Mouse (Mus musculus): ENCODE measurements around the gene Mfsd2a.

Mfsd2a gene

DNA sequence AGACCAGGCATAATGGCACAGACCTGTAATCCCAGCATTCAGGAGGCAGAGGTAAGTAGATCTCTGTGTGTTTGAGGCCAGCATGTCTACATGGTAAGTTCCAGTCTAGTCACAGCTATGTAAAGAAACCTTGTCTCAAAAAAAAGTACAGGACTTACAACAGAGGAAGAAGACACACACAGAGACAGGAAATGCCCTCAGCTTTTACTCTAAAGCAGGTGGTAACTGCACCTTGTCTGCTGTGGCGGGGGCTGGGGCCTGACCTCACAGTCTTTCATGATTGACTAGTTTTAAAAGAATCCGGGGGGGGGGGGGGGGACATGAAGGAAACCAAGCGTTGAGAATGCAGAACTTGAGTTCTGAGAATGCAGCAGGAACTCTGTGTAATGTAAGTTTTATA lies 27.1 kb downstream of the Mfsd2a start:
- no peak for DNase-seq (ENCODE audit: low spot score)

DNA sequence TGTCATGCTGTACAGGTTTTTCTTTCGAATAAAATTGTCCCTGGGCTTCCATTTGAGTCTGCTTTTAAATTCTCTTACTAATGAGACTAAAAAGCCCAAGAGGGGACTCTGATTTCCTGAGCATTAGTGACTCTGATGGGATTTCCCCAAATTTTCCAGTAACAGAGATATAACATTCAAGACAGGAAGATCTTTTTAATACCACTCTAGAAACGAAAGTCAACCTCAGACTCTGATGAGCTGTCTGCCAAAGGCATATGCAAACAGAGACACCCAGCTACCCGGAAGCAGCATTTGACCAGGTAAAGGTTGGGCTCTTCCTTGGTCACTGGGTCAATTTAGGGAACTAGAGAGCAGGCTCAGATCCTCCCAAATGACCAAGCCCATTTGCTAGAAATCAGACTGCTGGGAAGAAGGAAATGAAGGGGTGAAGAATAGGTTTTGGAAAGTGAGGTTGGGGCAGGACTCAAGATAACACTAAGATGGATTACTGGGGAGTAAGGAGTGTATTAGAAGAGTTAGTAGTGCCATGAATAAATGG lies 27.9 kb downstream of the Mfsd2a start:
- no peak for DNase-seq (ENCODE audit: low spot score)

DNA sequence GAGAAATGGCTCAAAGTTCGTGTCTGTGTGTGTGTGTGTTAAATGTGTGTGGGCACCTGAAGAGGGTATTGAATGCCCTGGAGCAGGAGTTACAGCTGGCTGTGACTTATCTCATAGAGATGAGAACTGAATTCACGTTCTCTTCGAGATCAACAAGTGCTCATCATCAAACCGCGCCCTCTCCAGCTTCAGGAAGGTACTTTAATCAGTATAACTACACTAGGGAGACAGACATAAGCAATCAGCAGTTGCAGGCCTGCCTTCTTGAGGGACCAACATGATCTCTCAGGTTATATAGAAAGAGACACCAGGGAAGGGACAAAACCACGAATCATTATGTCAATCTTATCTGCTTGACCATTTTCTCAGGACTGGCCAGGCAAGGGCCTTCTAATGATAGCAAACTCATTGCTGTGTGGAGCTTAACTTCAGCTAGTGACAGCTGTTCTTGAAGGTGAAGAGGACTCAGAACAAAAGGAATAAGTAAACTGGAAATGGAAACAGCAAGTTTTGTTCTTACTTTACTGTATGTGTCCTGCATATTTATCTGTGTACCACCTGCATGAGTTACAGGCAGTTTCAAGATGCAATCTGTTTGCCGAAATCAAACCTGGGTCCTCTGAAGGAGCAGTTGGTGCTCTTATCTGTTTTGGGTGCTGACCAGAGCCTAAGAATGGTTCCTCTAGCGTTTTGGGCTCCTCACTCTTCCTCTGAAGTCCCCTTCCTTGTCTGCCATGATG lies 28.6 kb downstream of the Mfsd2a start:
- DNase-seq (ENCODE audit: low spot score) = no peak

DNA sequence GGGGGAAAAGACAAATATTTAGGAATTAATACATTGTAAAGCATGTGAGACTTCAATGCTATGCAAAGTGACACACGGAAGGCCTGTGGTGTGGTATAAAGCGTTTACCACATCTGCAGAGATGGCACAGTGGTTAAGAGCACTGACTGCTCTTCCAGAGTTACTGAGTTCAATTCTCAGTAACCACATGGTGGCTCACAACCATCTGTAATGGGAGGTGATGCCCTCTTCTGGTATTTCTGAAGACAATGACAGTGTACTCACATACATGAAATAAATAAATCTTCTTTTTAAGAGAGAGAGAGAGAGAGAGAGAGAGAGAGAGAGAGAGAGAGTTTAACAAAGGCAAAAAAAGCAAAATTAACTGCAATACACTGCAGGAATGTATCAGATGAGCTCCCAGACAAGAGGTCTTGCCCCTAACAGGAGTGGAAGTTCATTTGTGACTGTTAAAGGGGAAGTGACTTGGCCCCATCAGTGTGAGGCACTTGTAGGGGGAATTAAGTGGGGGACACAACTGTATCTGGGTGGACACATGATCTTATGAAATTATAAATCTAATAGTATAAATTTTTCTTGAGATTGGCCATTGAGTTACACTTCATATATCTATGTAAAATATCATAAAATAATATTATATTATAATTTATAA lies 29.9 kb downstream of the Mfsd2a start:
- DNase-seq (ENCODE audit: low spot score) = no peak

DNA sequence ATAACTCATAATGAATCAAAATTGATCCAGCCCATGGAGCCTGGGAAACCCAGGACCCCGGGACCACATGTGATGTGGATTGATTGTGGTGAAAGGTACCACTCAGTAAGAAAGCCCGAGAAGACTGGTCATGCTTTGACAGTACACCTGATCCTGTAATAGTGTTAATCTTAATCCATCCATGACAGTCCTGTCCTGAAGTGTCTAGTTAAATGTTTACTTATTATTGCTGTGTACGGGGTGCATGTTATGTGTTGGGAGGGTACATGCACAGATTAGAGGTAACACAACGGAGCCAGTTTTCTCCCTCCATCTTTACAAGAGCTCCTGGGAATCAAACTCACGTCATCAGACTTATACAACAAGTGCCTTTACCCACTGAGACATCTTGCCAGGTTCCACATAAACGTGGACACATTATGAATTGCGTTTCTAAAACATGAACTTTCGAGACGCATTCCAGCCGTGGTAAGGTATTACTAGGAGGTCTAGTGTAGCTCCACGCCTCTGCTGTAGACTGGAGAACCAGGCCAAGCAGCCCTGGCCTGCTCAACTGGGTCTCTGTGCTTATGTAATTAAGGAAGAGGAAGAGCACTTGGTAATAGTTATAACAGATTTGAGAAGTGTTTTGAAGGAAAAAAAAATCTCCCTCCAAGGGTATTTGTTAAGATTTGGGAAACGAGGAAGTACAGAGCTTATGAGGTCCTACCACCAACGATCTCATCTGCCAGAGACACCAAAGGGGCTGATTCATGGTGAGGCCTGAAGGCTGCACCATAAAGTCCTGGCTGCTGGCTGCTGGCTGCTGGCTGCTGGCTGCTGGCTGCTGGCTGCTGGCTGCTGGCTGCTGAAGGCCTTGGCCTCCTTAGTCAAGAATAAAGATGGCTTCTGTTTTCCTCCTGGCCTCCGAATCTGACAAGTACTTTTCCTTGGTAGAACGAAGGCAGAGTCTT lies 37.3 kb downstream of the Mfsd2a start:
- no peak for DNase-seq (ENCODE audit: low spot score)

DNA sequence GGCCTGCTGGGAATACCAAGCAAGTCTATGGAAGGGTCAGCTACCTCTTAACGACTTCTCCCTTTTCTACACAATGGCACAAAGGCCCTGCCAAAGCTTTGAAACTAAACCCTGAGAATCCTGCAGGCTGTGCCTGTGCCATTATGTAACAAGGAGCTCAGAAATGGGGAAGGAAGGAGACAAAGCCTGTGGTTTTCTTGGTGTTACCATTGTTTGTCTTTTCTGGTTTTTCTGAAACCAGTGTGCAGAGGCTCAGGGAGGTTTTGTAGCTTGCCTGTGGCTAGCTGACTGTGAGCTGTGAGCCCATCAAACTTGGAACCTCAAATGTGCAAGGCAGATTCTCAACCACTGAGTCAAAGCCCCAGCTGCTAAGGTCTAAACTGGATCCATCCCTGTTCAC lies 38.1 kb downstream of the Mfsd2a start:
- DNase-seq (ENCODE audit: low spot score) = no peak

DNA sequence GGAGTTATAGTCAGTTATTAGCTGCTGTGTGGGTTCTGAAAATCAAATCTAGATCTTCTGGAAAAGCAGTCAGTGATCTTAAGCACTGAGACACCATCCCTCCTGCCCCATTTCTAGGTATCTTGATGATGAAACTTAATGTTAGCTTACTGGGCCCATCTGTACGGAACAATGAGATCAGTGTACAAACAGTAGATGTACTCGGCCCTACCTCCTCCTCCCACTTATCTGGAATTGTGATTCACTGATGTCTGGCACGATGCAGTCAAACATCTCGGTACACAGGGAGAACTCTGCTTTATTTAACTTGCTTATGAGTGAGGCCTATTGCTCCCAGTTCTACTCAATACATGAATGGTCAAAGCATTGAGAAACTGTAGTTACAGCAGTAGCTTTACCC lies 45.0 kb downstream of the Mfsd2a start:
- DNase-seq (ENCODE audit: low spot score) = no peak

DNA sequence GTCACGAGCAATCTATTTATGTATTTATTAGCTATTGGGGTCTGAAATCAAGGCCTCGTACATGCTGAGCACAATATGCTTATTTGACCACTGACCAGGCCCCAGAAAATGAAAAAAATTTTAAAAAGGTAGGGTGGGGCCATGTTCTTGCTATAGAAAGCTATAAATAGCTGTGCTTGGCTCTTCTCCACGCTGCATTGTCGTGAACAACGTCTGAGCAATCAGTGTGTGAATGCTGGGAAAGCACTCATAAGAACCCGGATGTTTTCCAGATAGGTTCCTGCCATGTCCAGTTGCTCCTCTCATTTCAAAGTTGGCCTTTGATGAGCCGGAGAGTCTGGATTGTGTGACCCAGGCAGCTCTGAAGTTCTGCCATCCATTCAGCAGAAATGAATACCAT lies 46.8 kb downstream of the Mfsd2a start:
- no peak for DNase-seq (ENCODE audit: low spot score)

DNA sequence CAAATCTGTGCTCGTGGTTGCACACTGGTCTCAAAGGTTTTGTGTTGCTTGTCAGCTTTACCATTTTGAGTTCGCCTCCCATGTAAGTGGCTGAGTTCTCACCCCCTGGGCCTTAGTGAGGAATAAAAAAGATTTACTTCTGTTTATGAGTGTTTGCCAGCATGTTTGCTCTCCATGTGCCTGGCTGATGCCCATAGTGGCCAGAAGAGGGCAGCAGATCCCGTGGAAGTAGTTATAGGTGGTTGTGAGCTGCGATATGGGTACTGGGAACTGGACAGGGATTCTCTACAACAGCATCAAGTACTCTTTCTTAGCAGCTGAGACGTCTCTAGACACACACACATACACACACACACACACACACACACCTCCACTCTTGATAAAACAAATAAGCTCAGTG lies 48.4 kb downstream of the Mfsd2a start:
- DNase-seq (ENCODE audit: low spot score) = no peak

DNA sequence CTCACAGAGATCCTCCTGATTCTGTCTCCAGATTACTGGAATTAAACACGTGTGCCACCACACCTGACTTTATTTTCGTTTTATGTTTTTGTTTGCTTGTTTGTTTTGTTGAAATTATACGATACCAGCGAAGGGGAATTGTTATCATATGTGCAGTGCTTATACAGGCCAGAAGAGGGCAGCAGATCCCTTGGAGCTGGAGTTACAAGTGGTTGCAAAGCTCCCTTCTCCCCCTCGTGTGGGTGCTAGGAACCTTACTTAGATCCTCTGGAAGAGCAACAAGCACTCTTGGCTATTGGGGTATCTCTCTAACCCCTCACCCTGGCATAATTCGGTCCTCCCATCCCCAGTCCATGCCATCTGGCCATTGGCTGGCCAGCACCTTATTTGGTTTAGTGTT lies 50.4 kb downstream of the Mfsd2a start:
- no peak for DNase-seq (ENCODE audit: low spot score)

DNA sequence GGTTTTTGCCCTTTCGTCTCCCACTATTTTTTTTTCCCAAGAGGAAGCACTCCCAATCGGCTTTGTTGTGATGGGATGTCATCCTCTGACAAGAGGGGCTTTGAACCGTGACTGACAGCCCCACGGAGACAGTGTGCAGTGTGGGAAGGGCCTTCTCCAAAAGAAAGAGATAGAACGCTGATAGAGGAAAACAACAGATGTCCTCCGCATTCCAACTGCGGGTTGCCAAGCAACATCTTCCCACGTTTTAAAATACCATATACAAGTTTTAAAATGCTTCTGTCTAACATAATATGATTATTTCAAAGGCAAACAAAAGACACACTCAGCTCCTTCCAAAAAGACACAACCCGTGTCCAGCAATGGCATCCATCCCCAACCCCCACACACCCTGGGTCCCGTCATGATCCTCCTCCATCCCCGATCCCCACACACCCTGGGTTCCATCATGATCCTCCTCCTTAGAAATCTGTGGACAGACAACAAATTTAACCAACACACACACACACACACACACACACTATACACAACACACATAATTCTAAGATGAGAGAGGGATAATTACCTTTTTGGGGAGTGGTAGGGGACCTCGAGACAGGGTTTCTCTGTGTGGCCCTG lies 51.3 kb downstream of the Mfsd2a start:
- no peak for DNase-seq (ENCODE audit: low spot score)

DNA sequence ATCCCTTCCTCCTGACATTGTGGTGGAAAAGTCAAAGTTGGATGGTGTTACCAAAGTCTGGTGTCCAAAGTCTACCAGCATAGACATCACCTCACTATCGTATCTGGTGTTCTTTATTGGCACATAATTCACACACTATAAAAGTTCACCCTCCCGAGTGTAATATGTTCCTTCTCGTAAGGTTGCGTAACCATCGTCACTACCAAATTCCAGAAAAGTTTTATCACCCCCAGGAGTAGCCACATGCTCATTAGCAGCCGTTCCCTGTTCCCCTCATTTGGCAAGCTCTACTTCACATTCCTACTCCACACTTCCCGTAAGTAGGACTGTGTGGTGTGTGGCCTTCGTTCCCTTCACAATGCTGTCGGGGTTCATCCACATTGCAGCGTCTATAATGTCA lies 55.6 kb downstream of the Mfsd2a start:
- no peak for DNase-seq (ENCODE audit: low spot score)

DNA sequence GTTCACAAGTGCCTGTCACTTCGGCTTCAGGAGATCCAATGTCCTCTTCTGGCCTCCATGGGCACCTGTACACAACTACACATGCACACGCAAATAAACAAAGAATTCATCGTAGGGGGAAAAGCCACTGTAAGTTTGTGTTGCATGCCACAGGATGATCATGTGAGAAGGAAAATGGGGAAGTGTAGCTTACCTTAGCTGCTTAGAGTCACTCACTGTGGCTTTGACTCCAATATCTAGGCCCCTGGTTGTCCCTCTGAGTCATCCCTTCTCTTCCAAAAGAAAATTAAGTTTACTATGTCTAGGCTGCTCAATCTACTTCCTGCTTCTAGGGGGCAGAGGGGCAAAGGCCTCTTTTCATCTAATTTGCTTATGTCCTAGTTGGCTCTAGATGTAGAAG lies 57.3 kb downstream of the Mfsd2a start:
- no peak for DNase-seq (ENCODE audit: low spot score)

DNA sequence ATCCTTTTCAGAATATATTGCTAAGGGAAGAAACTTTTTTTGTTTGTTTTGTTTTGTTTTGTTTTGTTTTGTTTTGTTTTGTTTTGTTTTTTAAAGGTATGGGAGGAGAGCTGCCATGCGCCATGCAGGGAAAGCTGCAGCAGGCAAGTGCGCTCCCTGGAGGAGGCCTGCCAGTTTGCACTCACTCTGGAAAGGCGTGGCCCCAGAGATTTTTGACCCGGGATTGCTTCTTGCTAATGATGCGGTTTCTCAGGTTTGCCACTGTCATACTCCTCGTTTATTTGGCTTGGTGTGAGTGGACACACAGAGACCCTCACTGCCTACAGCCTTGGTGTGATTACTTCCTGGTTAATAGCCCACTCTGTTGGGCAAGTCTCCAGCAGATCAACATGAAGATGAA lies 58.8 kb downstream of the Mfsd2a start:
- DNase-seq (ENCODE audit: low spot score) = no peak

DNA sequence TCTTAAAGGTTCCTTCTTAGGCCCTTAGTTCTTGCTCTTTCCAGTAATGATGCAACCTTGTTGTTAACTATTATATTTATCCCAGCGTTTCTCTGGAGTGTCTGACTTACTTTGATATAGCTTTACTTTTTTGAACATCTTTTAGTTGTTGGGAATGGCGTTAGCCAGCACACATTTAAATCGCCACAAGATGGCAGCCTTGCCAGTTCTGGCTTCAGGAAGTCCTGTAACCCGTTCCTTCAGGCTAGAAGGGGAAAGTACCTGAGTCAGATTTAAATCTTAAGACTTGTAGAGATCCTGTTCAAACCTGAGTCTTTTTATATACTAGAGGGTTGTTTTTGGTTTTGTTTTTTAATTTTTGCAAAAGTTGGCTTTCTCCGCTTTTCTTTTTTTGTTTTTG lies 62.7 kb downstream of the Mfsd2a start:
- no peak for DNase-seq (ENCODE audit: low spot score)

DNA sequence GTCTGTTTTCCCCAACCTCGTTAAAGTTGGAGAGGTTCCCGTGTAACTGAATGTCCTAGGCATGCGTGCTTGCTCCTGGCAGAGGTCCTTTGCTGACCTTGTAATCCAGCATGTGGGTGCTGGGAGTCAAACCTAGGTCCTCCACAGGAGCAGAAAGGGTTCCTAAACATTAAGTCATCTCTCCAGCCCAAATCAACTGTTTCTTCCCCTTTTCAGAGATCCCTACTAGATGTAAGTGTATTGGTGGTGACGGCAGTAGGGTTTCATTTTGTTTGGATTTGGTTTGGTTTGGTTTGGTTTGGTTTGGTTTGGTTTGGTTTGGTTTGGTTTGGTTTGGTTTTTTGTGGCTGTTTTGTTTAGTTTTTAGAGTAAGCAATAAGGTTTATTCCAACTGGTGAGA lies 63.2 kb downstream of the Mfsd2a start:
- DNase-seq (ENCODE audit: low spot score) = no peak
